Mouse (Mus musculus): ENCODE data around the gene Trim40. TPM values are rescaled to one million over a fixed set of nuclear protein-coding genes. Genes with fewer than 3 reads are reported as not detected.
"Not testable (repeated sequence)": the region's sequence is repeated elsewhere in the genome, so short reads cannot be mapped to it uniquely, and the experiment has no call there.

The Trim40 gene
- total RNA-seq, 2 experiments from 2014 or later = not detected

GRCm38 (mm10) chr17:36892362-36892761 lies 2.4 kb upstream of the Trim40 start:
- peak in 1 of 2 experiments; percentile 18 for DNase-seq

GRCm38 (mm10) chr17:36891496-36891895 lies 1.6 kb upstream of the Trim40 start:
- not testable (repeated sequence) for DNase-seq

- no peak for DNase-seq
Observed at GRCm38 (mm10) chr17:36885132-36885790, 4.7 kb downstream of the Trim40 start.

- DNase-seq = no peak
Observed at GRCm38 (mm10) chr17:36883350-36883749, 6.6 kb downstream of the Trim40 start.

GRCm38 (mm10) chr17:36874636-36875035 lies 15.3 kb downstream of the Trim40 start:
- no peak for DNase-seq

- no peak for DNase-seq
Observed at GRCm38 (mm10) chr17:36869955-36870810, 19.7 kb downstream of the Trim40 start.

GRCm38 (mm10) chr17:36869284-36869954 lies 20.5 kb downstream of the Trim40 start, which contains the start of gene Trim10:
Trim10 (plus strand) TSS chr17:36869574.
- DNase-seq = no peak

GRCm38 (mm10) chr17:36868836-36869235 lies 21.1 kb downstream of the Trim40 start:
- DNase-seq = no peak

- no peak for DNase-seq
Observed at GRCm38 (mm10) chr17:36866719-36867527, 23.0 kb downstream of the Trim40 start, which contains the start of gene Trim15. Trim15 (minus strand) TSS chr17:36867210.

- no peak for DNase-seq
Observed at GRCm38 (mm10) chr17:36861680-36862079, 28.2 kb downstream of the Trim40 start.

GRCm38 (mm10) chr17:36858181-36858580 lies 31.7 kb downstream of the Trim40 start:
- no peak for DNase-seq

GRCm38 (mm10) chr17:36856236-36856635 lies 33.7 kb downstream of the Trim40 start:
- DNase-seq = no peak

GRCm38 (mm10) chr17:36855484-36855883 lies 34.4 kb downstream of the Trim40 start:
- no peak for DNase-seq

GRCm38 (mm10) chr17:36851627-36852026 lies 38.3 kb downstream of the Trim40 start:
- no peak for DNase-seq

- no peak for DNase-seq
Observed at GRCm38 (mm10) chr17:36851200-36851599, 38.7 kb downstream of the Trim40 start.

GRCm38 (mm10) chr17:36849992-36850391 lies 39.9 kb downstream of the Trim40 start:
- no peak for DNase-seq

GRCm38 (mm10) chr17:36848911-36849310 lies 41.0 kb downstream of the Trim40 start:
- DNase-seq = no peak

GRCm38 (mm10) chr17:36844725-36845124 lies 45.2 kb downstream of the Trim40 start:
- DNase-seq = no peak

GRCm38 (mm10) chr17:36844286-36844719 lies 45.6 kb downstream of the Trim40 start:
- DNase-seq = no peak

- no peak for DNase-seq
Observed at GRCm38 (mm10) chr17:36843696-36844095, 46.2 kb downstream of the Trim40 start.

GRCm38 (mm10) chr17:36840961-36841445 lies 48.9 kb downstream of the Trim40 start:
- DNase-seq = no peak

- no peak for DNase-seq
Observed at GRCm38 (mm10) chr17:36839931-36840330, 50.0 kb downstream of the Trim40 start.
